Mouse (Mus musculus) T-helper 17 cell (primary cell): Measurements from ENCODE around the gene Pi16.

Source experiments
- in situ Hi-C, 2 experiments: fragments of 300-600 bp; cut with MboI, MseI; formaldehyde crosslinking; loops; 1 replicate in 1 of 2; 2 replicates in 1 of 2; pipeline ENCODE4 v1.15.1; 2025; ENCODE audit warnings: high pct_unique_total_duplicates in 2 of 2

Gene Pi16

DNA sequence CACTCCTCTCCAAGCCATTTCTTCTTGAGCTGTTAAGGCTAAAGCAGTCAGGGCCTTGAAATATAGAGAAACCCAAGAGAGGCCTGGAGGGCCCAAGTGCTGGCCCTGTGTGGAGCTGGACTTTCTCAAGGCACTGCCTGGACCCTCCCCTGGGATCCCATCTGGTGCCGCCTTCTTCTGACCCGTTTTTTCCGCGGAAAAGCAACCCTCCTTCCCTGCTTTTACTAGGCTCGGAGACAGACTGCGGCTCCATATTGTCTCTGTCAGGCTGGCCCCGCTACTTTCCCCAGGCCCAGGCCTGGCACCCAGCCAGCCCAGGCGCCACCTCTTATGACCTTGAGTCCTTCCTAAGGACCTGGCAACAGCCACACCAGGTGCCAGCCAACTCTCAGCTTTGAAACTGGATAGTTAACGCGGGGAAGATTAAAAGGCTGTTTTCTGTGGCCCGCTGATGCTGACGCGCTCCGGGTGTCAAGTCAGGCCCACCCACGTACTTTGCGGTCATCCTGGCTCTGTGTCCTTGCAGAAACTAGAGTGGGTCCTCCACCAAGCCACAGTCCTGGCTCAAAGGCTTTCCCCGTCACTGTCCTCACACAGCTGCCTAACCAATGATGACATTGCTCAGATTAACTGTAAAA lies 38.5 kb downstream of the Pi16 start:
- in situ Hi-C loops: loop anchor here in 1 of 2 experiments (5.0 to 25.0 kb wide), 2 partner anchors 34 to 94 kb away; partner anchors contain the start of genes BC004004 and Ppil1

DNA sequence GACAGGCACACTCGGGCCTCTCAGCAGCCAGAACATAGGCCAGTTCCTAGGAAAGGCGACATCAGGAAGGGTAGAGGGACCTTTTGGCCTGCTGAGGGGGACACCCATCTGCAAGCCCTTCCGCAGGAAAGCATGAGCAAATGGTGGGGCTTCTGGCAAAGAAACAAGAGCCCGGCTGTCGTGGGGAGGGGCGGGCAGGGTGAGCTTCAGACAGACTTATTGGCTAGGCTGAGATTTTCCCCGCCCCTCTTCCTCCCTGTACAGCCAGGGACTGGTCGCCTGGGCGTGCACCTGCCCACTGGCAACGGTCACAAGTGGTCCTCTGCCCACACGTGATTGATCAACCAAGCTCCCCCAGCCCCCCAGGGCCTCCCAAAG lies 39.0 kb downstream of the Pi16 start:
- in situ Hi-C loops: loop anchor here in 1 of 2 experiments (5.0 to 25.0 kb wide), 2 partner anchors 34 to 94 kb away; partner anchors contain the start of genes BC004004 and Ppil1

GRCm38 (mm10) chr17:29356882-29357281 lies 39.4 kb downstream of the Pi16 start:
- in situ Hi-C loops: loop anchor here in 1 of 2 experiments (5.0 to 25.0 kb wide), 2 partner anchors 35 to 95 kb away; partner anchors contain the start of genes BC004004 and Ppil1

DNA sequence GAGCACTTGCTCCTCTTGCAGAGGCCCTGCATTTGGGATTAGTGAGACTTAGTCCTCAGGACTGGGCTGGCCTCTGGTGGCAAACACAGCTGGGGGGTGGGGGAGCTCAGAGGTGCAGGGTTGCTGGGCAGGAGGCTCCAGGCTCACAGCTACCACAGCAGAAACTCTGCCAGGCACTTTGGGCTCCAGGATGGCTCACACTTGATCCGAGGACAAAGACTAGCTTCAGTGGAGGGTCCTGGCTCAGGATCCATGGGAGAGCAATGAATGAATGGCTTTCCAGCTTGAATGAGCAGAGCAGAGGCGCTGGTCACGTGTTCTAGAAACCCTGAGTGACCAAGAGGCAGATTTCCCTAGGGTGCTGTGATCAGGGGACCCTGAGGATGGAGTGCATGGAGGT lies 41.4 kb downstream of the Pi16 start:
- in situ Hi-C loops: loop anchor here in 1 of 2 experiments (5.0 to 25.0 kb wide), 2 partner anchors 37 to 97 kb away; partner anchors contain the start of genes BC004004 and Ppil1

DNA sequence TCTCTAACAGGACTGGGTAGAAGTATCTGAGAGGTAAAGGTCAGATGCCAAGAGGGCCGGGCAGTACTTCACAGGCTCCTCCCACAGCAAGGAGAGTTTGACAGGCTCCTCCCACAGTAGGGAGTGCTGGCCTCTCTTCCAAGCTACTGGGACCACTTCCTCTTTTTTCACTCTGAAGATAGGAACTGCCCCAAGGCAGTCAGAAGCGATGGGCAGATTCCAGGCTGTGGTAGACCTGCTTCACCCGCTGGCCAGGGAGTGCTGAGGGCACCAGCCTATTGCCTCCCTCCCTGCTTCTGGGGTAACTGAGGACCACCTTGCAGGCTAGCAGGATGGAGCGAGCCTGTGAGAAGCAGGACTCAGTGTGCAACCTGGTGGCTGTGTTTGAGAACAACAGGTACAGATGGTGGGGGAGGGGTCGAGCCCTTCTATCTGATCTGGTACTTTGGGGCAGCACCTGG lies 43.3 kb downstream of the Pi16 start, which contains the start of gene Fgd2:
TSS of gene Fgd2 (plus strand) at position 154 of the 461 bp plus-strand sequence.
- in situ Hi-C loops: loop anchor here (5.0 to 25.0 kb wide), 2 partner anchors 52 to 98 kb away; partner anchors contain the start of genes BC004004 (in 1 of the 2) and Ppil1 (in 1 of the 2)

DNA sequence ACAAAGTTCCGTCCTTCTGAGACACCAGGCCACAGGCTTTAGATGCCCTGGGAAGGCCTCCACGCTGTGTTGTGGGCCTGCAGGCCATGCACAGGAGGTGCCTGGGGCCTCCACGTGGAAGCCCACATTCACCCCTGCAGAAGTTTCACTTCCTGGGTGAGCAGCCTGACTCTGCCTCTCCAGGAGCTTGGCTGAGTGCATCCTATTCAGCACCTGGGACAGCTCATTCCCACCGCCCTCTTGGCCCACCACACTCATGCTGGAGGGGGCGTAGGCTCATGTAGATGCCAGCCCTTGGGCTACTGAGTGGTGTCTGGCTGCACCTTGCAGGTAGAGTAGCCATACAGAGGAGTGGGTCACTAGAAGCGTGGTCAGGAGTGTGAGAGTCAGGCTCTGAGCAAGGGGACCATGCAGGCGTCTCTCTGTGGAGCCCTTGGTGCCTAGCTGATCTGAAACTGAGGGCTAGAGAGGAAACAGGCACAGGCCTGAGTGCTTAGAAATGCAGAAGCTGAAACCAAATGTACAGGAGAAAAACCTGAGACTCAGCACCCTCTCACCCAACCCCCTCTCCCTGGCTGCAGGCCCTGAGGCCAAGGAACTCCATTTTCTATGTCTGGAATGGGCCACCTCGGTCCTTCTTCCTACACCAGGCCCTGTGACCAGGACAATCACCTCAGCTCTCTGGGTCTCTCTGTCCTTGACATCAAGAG lies 44.7 kb downstream of the Pi16 start:
- in situ Hi-C loops: loop anchor here (5.0 to 25.0 kb wide), 2 partner anchors 50 to 100 kb away; partner anchors contain the start of genes BC004004 (in 1 of the 2) and Ppil1 (in 1 of the 2)

- in situ Hi-C loops: loop anchor here (5.0 to 25.0 kb wide), 2 partner anchors 49 to 101 kb away; partner anchors contain the start of genes BC004004 (in 1 of the 2) and Ppil1 (in 1 of the 2)
Observed at GRCm38 (mm10) chr17:29363109-29363508, 45.6 kb downstream of the Pi16 start.

DNA sequence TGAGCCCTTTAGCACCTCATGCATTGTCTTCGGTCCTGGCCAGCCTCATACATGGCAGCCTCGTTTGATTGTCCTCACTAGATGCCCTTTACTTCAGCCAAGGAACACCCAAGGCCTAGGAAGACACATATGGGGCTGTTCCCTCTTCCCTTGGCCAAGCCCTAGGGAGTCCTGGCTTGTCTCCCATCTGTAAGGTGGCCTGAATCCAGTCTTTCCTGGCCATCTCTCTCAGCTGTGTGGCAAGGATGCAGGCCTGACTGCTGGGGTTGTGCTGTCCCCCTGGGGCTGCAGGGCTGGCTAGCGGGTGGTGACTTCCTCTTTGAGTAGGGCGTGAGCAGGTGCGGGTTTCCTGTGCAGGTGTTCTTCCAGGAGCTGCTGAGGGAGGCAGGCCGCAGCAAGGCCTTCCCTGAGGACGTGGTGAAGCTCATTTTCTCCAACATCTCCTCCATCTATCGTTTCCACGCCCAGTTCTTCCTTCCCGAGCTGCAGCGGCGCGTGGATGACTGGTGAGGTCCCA lies 47.7 kb downstream of the Pi16 start:
- in situ Hi-C loops: loop anchor here in 1 of 2 experiments (25.0 kb wide), 1 partner anchor 103 kb away; the partner anchor contains the start of genes BC004004 and Ppil1

DNA sequence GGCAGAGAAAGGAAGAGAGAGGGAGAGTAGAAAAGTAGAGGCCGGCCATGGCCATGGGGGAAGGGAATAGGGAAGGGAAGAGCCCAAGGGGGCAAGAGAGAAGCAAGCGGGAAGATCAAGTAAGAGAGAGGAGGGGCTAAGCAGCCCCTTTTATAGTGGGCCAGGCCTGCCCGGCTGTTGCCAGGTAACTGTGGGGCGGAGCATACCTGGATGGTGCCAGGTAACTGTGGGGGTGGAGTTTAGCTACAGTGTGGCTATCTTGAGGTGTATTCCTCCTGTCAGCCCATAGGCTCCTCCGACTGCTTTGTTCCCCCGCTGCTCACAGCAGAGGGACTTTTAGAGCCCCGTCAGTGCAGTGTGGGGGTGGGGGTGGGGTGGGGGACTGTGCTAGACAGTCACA lies 51.2 kb downstream of the Pi16 start:
- in situ Hi-C loops: loop anchor here in 1 of 2 experiments (25.0 kb wide), 1 partner anchor 106 kb away; the partner anchor contains the start of genes BC004004 and Ppil1

GRCm38 (mm10) chr17:29370984-29371723 lies 53.7 kb downstream of the Pi16 start:
- in situ Hi-C loops: loop anchor here (5.0 to 25.0 kb wide), 2 partner anchors 109 to 146 kb away; partner anchors contain the start of genes BC004004 (in 1 of the 2) and Ppil1 (in 1 of the 2)

- in situ Hi-C loops: loop anchor here in 1 of 2 experiments (5.0 kb wide), 1 partner anchor 141 kb away; no protein-coding TSS in a partner anchor
Observed at GRCm38 (mm10) chr17:29375871-29376270, 58.4 kb downstream of the Pi16 start.

GRCm38 (mm10) chr17:29378056-29378455 lies 60.6 kb downstream of the Pi16 start:
- in situ Hi-C loops: loop anchor here in 1 of 2 experiments (5.0 kb wide), 1 partner anchor 139 kb away; no protein-coding TSS in a partner anchor
